Mouse (Mus musculus): ENCODE measurements around the gene Theg. TPM values are rescaled to one million over a fixed set of nuclear protein-coding genes. Genes with fewer than 3 reads are reported as not detected.

Theg gene
- polyA plus RNA-seq (2015; fragmentation: Nextera tagmentation; extraction: Ambion mirVana) = not detected in 2 replicates

GRCm38 (mm10) chr10:79587061-79587751, at the start of gene Theg:
Theg (minus strand) TSS chr10:79587331.
- H3K27ac ChIP-seq (ENCODE audit: low read length) = no peak within 1 kb of the TSS
- no peaks in the 10 kb centered on the region for H3K27me3 ChIP-seq (replicated peaks; ENCODE audit: insufficient read depth, low read length)
- H3K36me3 ChIP-seq (ENCODE audit: insufficient read depth, low read length) = no peaks in the 10 kb centered on the region
- H3K9ac ChIP-seq (replicated peaks; ENCODE audit: low read depth) = no peak within 1 kb of the TSS
- 72% methylated on average over 5 of the region's 5 CpGs for WGBS
- no peak for DNase-seq (ENCODE audit: low spot score)
- no peaks in the 10 kb centered on the region for H3K9me3 ChIP-seq (ENCODE audit: low read length)
- H3K4me2 ChIP-seq (replicated peaks; ENCODE audit: low read depth, low read length) = no peak within 1 kb of the TSS
- TF ChIP-seq CTCF (IDR thresholded peaks at IDR 0.05) (no peak), EP300 (IDR thresholded peaks at IDR 0.05) (no peak)
- no peak for ATAC-seq
- H3K4me1 ChIP-seq (ENCODE audit: insufficient read depth, low read depth, low read length) = no peaks in the 10 kb centered on the region
- no peak within 1 kb of the TSS for H3K4me3 ChIP-seq (ENCODE audit: low read depth, low read length)

- Histone ChIP-seq H3K4me3 (ENCODE audit: low read depth, low read length) (no peak overlapping the region), H3K27me3 (replicated peaks; ENCODE audit: insufficient read depth, low read length) (peaks cover 14% of the 10 kb centered on the region; the same call in 1 of the 2 replicates), H3K9me3 (ENCODE audit: low read length) (no peaks in the 10 kb centered on the region), H3K4me1 (ENCODE audit: insufficient read depth, low read depth, low read length) (peaks cover 3% of the 10 kb centered on the region; the same call in 1 of the 2 replicates), H3K4me2 (replicated peaks; ENCODE audit: low read depth, low read length) (no peak overlapping the region), H3K27ac (ENCODE audit: low read length) (no peak overlapping the region), H3K9ac (replicated peaks; ENCODE audit: low read depth) (no peak overlapping the region), H3K36me3 (ENCODE audit: insufficient read depth, low read length) (no peaks in the 10 kb centered on the region)
- DNase-seq (ENCODE audit: low spot score) (no peak), ATAC-seq (no peak)
- WGBS = 71% methylated on average over 8 of the region's 8 CpGs
- no peak for TF ChIP-seq EP300 (IDR thresholded peaks at IDR 0.05)
- TF ChIP-seq CTCF (IDR thresholded peaks at IDR 0.05) = no peak
Observed at GRCm38 (mm10) chr10:79636287-79636686, 49.2 kb upstream of the Theg start.

GRCm38 (mm10) chr10:79633006-79633777, 46.1 kb upstream of the Theg start:
- no peak overlapping the region for H3K4me3 ChIP-seq (ENCODE audit: low read depth, low read length)
- H3K4me2 ChIP-seq (replicated peaks; ENCODE audit: low read depth, low read length) = no peak overlapping the region
- H3K27ac ChIP-seq (ENCODE audit: low read length) = no peak overlapping the region
- peaks cover 3% of the 10 kb centered on the region; the same call in 1 of the 2 replicates for H3K4me1 ChIP-seq (ENCODE audit: insufficient read depth, low read depth, low read length)
- no peak for DNase-seq (ENCODE audit: low spot score)
- TF ChIP-seq EP300 (IDR thresholded peaks at IDR 0.05) = no peak
- no peak for TF ChIP-seq CTCF (IDR thresholded peaks at IDR 0.05)
- ATAC-seq = no peak
- no peaks in the 10 kb centered on the region for H3K36me3 ChIP-seq (ENCODE audit: insufficient read depth, low read length)
- no peak overlapping the region for H3K9ac ChIP-seq (replicated peaks; ENCODE audit: low read depth)
- H3K27me3 ChIP-seq (replicated peaks; ENCODE audit: insufficient read depth, low read length) = peaks cover 7% of the 10 kb centered on the region; the same call in 1 of the 2 replicates
- no peaks in the 10 kb centered on the region for H3K9me3 ChIP-seq (ENCODE audit: low read length)
- WGBS = 76% methylated on average over 17 of the region's 17 CpGs

GRCm38 (mm10) chr10:79631432-79631831, 44.3 kb upstream of the Theg start:
- WGBS = 73% methylated on average over 4 of the region's 4 CpGs
- H3K4me3 ChIP-seq (ENCODE audit: low read depth, low read length) = no peak overlapping the region
- DNase-seq (ENCODE audit: low spot score) (no peak), ATAC-seq (no peak)
- TF ChIP-seq CTCF (IDR thresholded peaks at IDR 0.05) = no peak
- TF ChIP-seq EP300 (IDR thresholded peaks at IDR 0.05) = no peak
- H3K9ac ChIP-seq (replicated peaks; ENCODE audit: low read depth) = no peak overlapping the region
- no peak overlapping the region for H3K27ac ChIP-seq (ENCODE audit: low read length)
- no peaks in the 10 kb centered on the region for H3K9me3 ChIP-seq (ENCODE audit: low read length)
- no peaks in the 10 kb centered on the region for H3K36me3 ChIP-seq (ENCODE audit: insufficient read depth, low read length)
- no peaks in the 10 kb centered on the region; the same call in 1 of the 2 replicates for H3K27me3 ChIP-seq (replicated peaks; ENCODE audit: insufficient read depth, low read length)
- no peaks in the 10 kb centered on the region for H3K4me1 ChIP-seq (ENCODE audit: insufficient read depth, low read depth, low read length)
- H3K4me2 ChIP-seq (replicated peaks; ENCODE audit: low read depth, low read length) = no peak overlapping the region

- 76% methylated on average over 5 of the region's 5 CpGs for WGBS
- Histone ChIP-seq H3K4me3 (ENCODE audit: low read depth, low read length) (no peak overlapping the region), H3K9ac (replicated peaks; ENCODE audit: low read depth) (no peak overlapping the region), H3K4me2 (replicated peaks; ENCODE audit: low read depth, low read length) (no peak overlapping the region), H3K36me3 (ENCODE audit: insufficient read depth, low read length) (no peaks in the 10 kb centered on the region), H3K9me3 (ENCODE audit: low read length) (no peaks in the 10 kb centered on the region), H3K27ac (ENCODE audit: low read length) (no peak overlapping the region), H3K27me3 (replicated peaks; ENCODE audit: insufficient read depth, low read length) (no peaks in the 10 kb centered on the region), H3K4me1 (ENCODE audit: insufficient read depth, low read depth, low read length) (no peaks in the 10 kb centered on the region)
- ATAC-seq = no peak
- no peak for DNase-seq (ENCODE audit: low spot score)
- TF ChIP-seq CTCF (IDR thresholded peaks at IDR 0.05) (no peak), EP300 (IDR thresholded peaks at IDR 0.05) (no peak)
Observed at GRCm38 (mm10) chr10:79628377-79628776, 41.2 kb upstream of the Theg start.

GRCm38 (mm10) chr10:79626156-79626555, 39.0 kb upstream of the Theg start:
- no peaks in the 10 kb centered on the region for H3K27me3 ChIP-seq (replicated peaks; ENCODE audit: insufficient read depth, low read length)
- H3K9me3 ChIP-seq (ENCODE audit: low read length) = no peaks in the 10 kb centered on the region
- TF ChIP-seq CTCF (IDR thresholded peaks at IDR 0.05) = no peak
- TF ChIP-seq EP300 (IDR thresholded peaks at IDR 0.05) = no peak
- no peak overlapping the region for H3K27ac ChIP-seq (ENCODE audit: low read length)
- DNase-seq (ENCODE audit: low spot score) (no peak), ATAC-seq (no peak)
- no peak overlapping the region for H3K9ac ChIP-seq (replicated peaks; ENCODE audit: low read depth)
- no peaks in the 10 kb centered on the region for H3K4me1 ChIP-seq (ENCODE audit: insufficient read depth, low read depth, low read length)
- no peak overlapping the region for H3K4me3 ChIP-seq (ENCODE audit: low read depth, low read length)
- WGBS = 80% methylated on average over 10 of the region's 10 CpGs
- no peak overlapping the region for H3K4me2 ChIP-seq (replicated peaks; ENCODE audit: low read depth, low read length)
- H3K36me3 ChIP-seq (ENCODE audit: insufficient read depth, low read length) = no peaks in the 10 kb centered on the region

All from lung, postnatal 0 days (tissue).